Mouse (Mus musculus) adrenal gland, postnatal 4 days (tissue): Measurements from ENCODE around the gene Dpf2. TPM values are rescaled to one million over a fixed set of nuclear protein-coding genes. Genes with fewer than 3 reads are reported as not detected.
A peak's percentile ranks its signal among the peaks of the same experiment; 100 is the strongest.

Experiments
- DNase-seq, 2 experiments: peaks; one replicate each; pipeline ENCODE4 v3.0.0; 2021 to 2022; ENCODE audit warnings: low spot score in 2 of 2, mixed read lengths in 2 of 2
- long read RNA-seq, 2 experiments: library from polyadenylated mRNA; stranded (forward); transcript quantifications; one replicate each; pipeline ENCODE4 v2.0.0; 2021
- total RNA-seq, 2 experiments: library from RNA; stranded (reverse); gene quantifications; 2 replicates each; pipeline ENCODE4 v1.2.3; 2021

Gene Dpf2
- 100 to 1,000 TPM; 158 to 169 TPM for total RNA-seq
- long read RNA-seq, experiment 1, transcript Dpf2-202 (12 exons, 2,406 nt) = minor isoform, 9 of 108 reads
- long read RNA-seq, experiment 1, transcript Dpf2-205 (11 exons, 3,314 nt) = major isoform, 78 of 108 reads
- long read RNA-seq, experiment 1, partial matches to known transcripts = 3 of 108 reads
- long read RNA-seq, experiment 1, other reads (novel, unspliced or antisense) = 17 of 108 reads
- long read RNA-seq, experiment 2, transcript Dpf2-202 (12 exons, 2,406 nt) = minor isoform, 6 of 111 reads
- long read RNA-seq, experiment 2, transcript Dpf2-205 (11 exons, 3,314 nt) = major isoform, 78 of 111 reads
- long read RNA-seq, experiment 2, partial matches to known transcripts = 10 of 111 reads
- long read RNA-seq, experiment 2, other reads (novel, unspliced or antisense) = 15 of 111 reads

DNA sequence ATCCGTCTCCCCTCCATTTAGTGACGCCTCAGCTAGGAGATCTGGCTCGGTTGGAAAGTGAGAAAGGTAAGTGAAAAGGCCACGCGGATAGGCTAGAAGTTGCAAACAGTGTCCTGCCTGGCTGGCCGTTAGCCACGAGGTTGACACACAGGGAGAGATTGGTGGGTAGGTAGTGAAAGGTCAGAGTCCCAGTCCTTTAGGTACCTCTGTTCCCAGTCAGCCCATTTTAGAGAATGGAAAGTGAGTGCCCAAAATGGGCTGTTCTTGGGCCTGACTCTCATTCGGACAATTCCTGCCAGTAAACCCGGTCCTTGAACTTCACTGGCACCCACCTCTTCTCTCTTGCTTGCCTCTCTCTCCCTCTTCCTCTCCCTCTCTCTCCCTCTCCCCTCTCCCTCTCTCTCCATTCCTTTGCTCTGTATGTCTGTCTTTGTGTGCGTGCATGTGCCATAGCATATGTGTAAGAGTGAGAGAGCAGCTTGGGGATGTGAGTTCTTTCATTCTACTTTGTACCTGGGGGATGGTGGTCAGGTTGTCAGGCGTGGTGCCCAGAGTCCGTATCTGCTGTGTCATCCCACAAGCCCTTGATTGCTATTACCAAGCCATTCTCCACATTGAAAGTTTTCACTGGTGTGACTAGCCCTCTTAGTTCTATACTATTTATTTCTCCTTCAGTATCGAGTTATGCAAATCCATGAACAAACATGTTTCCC lies at the start of gene Dpf2:
TSS of gene Dpf2 (minus strand) at position 4 of the 713 bp plus-strand sequence.
- no peak for DNase-seq

- DNase-seq = no peak
These were observed 44.6 kb upstream of the Dpf2 start for GRCm38 (mm10) chr19:5957371-5957770.

DNA sequence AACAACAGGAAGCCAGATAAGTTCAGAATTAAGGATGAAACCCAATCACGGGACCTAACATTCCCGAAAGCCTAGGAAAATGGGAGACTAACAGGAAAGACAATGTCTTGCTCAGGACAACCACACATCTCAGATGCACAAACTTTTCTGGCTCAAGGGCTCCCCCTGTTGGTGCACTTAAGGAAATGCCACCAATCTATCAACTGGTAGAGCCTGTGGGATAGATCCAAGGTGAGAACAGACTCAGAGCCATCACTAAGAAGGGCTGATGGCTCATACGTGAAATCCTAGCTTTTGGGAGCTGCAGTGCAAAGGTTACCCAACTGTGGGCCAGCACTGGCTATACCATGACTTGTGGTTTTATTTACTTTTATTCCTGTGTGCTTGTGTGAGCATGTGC lies 43.9 kb upstream of the Dpf2 start:
- DNase-seq = peak; percentile 51 to 74

GRCm38 (mm10) chr19:5955704-5956670 lies 43.2 kb upstream of the Dpf2 start:
- no peak for DNase-seq

GRCm38 (mm10) chr19:5954936-5955335 lies 42.1 kb upstream of the Dpf2 start:
- DNase-seq = no peak

- DNase-seq = no peak
These were observed 41.4 kb upstream of the Dpf2 start for GRCm38 (mm10) chr19:5954031-5954710.

GRCm38 (mm10) chr19:5953201-5953770 lies 40.5 kb upstream of the Dpf2 start:
- DNase-seq = no peak

GRCm38 (mm10) chr19:5952071-5952691 lies 39.4 kb upstream of the Dpf2 start:
- DNase-seq = no peak

GRCm38 (mm10) chr19:5951631-5952030 lies 38.8 kb upstream of the Dpf2 start:
- DNase-seq = no peak

- DNase-seq = no peak
These were observed 37.4 kb upstream of the Dpf2 start for GRCm38 (mm10) chr19:5950218-5950617.

DNA sequence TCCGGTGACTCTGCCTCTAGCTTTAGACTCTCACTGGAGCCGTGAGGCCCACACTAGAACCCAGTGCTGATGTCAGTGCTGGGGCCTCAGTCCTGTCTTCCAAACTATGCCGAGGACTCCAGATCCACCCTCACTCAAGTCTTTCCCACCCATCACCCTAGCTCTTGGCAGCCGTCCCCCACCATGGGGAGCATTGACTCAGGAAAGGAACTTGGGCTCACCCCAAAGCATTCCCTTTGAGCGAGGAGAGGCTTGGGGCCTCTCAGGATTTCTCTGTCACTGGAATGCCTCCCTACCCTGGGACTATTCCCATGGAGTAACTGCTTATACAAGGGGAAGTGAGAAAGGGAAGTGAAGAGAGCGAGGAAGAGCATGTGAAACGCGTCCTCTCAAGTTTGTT lies 33.1 kb upstream of the Dpf2 start:
- no peak for DNase-seq

GRCm38 (mm10) chr19:5945027-5945426 lies 32.2 kb upstream of the Dpf2 start:
- no peak for DNase-seq

DNA sequence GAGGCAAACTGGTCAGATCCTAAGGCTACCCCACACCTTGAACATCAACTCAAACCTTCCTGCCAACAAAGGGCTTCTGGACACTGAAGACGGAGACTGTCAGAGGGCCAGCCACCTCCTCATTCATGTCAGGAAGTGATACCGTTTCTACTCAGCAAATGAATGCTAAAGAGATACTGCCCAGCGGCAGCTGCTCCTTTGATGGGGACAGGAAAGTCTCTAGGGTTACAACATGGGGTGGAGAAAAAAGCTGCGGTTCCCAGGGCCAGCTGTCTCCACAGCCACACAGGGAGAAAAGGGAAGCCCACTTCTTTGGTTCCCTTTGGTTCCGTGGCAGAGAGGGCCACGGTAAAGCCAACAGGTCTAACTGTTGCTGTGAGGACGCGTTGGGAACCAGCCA lies 31.3 kb upstream of the Dpf2 start:
- DNase-seq = no peak

DNA sequence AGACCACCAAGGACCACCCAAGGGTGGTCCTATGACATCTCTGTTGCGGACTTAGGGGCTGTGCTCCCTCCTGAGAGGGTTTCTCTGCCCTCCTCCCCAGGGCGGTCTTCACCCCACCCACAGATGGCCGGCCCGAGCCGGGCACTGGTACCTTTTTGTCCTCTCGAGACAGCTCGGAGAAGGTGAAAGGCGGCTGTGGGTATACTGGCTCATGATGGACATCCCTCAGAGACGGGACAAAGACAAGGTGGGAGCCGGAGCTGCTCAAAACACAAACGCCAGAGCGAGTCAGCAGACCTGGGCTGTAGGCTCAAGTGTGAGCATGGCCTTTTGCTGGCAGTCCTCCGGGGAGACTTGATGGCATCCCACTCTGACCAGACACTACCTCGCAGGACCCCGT lies 30.6 kb upstream of the Dpf2 start:
- no peak for DNase-seq

DNA sequence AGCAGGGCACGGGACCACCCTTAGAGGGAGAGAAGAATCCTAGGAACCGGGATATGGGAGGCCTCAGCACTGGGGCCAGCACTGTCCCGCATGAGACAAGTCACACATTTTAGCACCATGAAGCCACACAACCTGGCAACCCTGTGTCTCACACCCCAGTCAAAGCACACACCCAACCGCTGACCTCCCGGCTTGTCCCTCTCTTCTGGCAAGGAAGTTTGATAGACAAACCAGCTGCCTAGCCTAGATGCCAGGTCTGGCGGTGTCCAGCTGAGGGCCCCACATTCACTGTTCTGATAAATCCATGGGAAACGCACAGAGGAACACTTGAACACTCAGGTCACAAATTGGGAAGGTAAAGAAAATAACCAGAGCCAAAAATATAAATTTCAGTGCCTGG lies 29.8 kb upstream of the Dpf2 start:
- no peak for DNase-seq

DNA sequence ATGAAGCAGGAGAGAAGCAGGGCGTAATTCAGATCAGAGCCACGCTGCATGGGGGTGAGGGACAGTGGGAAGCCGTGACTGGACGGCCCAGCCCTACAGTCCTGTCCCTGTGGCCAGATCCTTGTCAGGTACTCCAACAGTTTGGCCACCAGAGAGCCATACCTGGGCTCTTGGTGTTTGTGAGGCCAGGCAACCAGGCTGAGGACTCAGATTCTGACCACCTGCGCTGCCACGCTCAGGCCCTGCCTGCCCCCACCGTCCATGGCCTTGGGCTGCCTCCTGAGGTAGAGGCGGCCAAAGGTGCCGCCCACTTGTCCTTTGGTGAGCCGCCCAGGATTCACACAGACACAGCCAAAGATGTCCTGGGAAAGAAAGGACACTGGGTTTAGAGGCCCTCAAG lies 27.8 kb upstream of the Dpf2 start:
- DNase-seq = no peak

GRCm38 (mm10) chr19:5940173-5940572 lies 27.4 kb upstream of the Dpf2 start:
- DNase-seq = no peak

DNA sequence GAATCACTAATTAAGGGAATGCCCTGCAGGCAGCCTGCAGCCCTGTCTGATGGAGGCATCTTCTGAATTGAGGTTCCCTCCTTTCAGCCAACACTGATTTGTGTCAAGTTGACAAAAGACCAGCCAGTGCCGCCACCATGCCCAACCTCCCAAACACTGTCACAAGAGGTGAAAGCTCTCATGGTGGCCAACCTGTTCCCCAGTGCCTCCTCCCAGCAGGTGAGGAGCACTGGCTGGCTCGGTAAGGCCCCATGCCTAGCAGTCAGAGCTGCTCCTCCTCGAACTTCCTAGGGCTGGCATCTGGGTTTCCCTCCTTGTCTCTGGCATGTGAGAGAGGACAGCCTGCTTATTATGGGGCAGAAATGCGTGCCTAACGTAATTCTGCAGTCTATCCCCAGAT lies 26.9 kb upstream of the Dpf2 start:
- no peak for DNase-seq

DNA sequence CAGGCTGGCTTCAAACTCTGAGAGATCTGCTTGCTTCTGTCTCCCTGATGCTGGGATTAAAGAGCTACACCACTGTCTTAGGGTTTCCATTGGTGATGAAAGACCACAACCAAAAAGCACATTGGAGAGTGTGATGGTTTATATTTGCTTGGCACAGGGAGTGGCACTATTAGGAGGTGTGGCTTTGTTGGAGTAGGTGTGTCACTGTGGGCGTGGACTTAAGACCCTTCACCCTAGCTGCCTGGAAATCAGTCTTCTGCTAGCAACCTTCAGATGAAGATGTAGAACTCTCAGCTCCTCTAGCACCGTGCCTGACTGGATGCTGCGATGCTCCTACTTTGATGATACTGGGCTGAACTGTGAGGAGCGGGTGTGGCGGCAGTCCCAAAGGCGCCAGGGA lies 25.7 kb upstream of the Dpf2 start:
- no peak for DNase-seq

DNA sequence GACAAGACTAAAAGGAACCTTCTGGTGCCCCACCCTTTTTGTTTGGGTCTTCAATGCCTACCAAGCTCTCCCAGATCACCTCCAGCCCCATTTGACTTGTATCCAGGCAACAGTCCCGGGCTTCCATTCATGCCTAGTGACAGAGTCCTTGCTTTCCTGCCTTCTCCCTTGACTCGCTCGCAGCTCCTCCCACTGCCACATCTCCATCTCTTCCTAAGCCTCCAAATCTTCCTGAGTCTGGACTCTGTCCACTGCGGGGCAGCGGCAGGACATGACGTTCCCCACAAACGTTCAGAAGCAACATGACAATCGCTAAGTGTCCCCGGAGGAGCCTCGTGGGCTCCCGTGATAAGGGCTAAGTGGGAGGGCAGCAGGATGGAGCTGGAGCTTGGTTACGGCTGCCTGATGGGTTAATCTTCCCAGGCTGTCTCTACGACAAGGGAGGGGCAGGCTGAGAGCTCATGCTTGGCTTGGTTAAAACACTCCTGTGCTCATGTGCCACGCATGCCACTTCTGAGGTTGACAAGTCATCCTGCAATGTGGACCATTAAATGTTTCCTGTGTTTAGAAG lies 25.1 kb upstream of the Dpf2 start:
- no peak for DNase-seq
